Mouse (Mus musculus) heart, embryonic 11.5 days (tissue): ENCODE results near the gene Spns2. TPM values are rescaled to one million over a fixed set of nuclear protein-coding genes. Genes with fewer than 3 reads are reported as not detected.

Source experiments
- ATAC-seq: fragments of 200-750 bp; cut with Nextera tagmentation; replicated peaks from 2 replicates; pipeline ENCODE4 v1.8.0; 2017; ENCODE audit warnings: moderate library complexity; ENCODE audit not compliant: insufficient number of reproducible peaks, low FRiP score, low TSS enrichment
- H3K27ac ChIP-seq: fragments of 300-500 bp; sonication (generic); 2 replicates; pipeline ENCODE4 v1.5.1; 2014; ENCODE audit warnings: mild to moderate bottlenecking, low read depth, low read length
- H3K27me3 ChIP-seq: fragments of 300-500 bp; sonication (generic); 2 replicates; pipeline ENCODE4 v1.6.1; 2014; ENCODE audit warnings: mild to moderate bottlenecking, low read length, mixed read lengths; ENCODE audit not compliant: control insufficient read depth, insufficient read depth
- H3K36me3 ChIP-seq: fragments of 300-500 bp; sonication (generic); 2 replicates; pipeline ENCODE4 v1.6.1; 2014; ENCODE audit warnings: mild to moderate bottlenecking, low read length, moderate library complexity, mixed read lengths; ENCODE audit not compliant: control insufficient read depth, insufficient read depth
- H3K4me1 ChIP-seq: fragments of 300-500 bp; sonication (generic); 2 replicates; pipeline ENCODE4 v1.6.1; 2014; ENCODE audit warnings: low read length; ENCODE audit not compliant: control insufficient read depth, insufficient read depth
- H3K4me2 ChIP-seq: fragments of 300-500 bp; sonication (generic); 2 replicates; pipeline ENCODE4 v1.6.1; 2014; ENCODE audit warnings: mild to moderate bottlenecking, moderate library complexity
- H3K4me3 ChIP-seq: fragments of 300-500 bp; sonication (generic); 2 replicates; pipeline ENCODE4 v1.5.1; 2014; ENCODE audit warnings: low read depth, low read length
- H3K9ac ChIP-seq: fragments of 300-500 bp; sonication (generic); 2 replicates; pipeline ENCODE4 v1.6.1; 2014; ENCODE audit warnings: mild to moderate bottlenecking, low read depth, low read length, moderate library complexity
- H3K9me3 ChIP-seq: fragments of 300-500 bp; sonication (generic); replicated peaks from 2 replicates; pipeline ENCODE4 v1.6.1; 2016; ENCODE audit warnings: low read length; ENCODE audit not compliant: control insufficient read depth
- WGBS: fragments of 180-500 bp; shearing (Covaris S2); extraction: QIAGEN DNeasy Blood & Tissue Kit; methylation state at CpG from one replicate; pipeline ENCODE4 v1.1.7; 2014; ENCODE audit not compliant: insufficient replicate concordance; 5-methylcytosine and 5-hydroxymethylcytosine counted together
- polyA plus RNA-seq: library from polyadenylated mRNA; unstranded; fragments of >200 nt; fragmentation: Nextera tagmentation; extraction: Ambion mirVana; gene quantifications from 2 replicates; pipeline ENCODE4 v1.2.1, GENCODE M21; 2014

Spns2 gene
- polyA plus RNA-seq, 1 experiment from 2014 or later: 4.6 TPM

DNA sequence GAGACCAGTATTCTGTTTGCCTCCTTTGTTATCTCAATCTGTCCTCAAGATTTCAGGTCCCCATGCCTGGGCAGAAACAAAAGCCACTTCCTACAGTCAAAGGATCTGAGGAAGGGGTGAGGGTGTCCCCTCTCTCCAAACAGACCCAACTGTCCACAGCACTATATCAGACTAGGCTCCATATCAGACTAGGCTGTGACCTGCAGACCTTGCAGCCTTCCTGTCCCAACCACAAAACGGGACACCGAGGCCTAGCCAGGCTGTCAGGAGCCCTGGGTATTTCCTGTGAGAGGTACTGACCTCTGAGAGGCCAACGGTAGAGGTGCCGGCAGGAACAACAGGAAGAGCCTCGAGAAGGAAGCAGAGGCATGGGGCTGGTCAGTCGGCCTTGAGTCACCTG, 5.2 kb downstream of the Spns2 start:
- no peak overlapping the region for H3K4me3 ChIP-seq
- 35% methylated on average over 6 of the region's 6 CpGs for WGBS
- H3K27ac ChIP-seq: peak overlapping the region; percentile 41; the same call in 1 of the 2 replicates
- no peaks in the 10 kb centered on the region for H3K9me3 ChIP-seq
- peaks cover 26% of the 10 kb centered on the region for H3K27me3 ChIP-seq
- no peak for ATAC-seq
- peaks cover 44% of the 10 kb centered on the region for H3K4me1 ChIP-seq
- H3K4me2 ChIP-seq: peak overlapping the region; percentile 10; the same call in 1 of the 2 replicates
- H3K9ac ChIP-seq: no peak overlapping the region; the same call in 1 of the 2 replicates
- H3K36me3 ChIP-seq: no peaks in the 10 kb centered on the region

DNA sequence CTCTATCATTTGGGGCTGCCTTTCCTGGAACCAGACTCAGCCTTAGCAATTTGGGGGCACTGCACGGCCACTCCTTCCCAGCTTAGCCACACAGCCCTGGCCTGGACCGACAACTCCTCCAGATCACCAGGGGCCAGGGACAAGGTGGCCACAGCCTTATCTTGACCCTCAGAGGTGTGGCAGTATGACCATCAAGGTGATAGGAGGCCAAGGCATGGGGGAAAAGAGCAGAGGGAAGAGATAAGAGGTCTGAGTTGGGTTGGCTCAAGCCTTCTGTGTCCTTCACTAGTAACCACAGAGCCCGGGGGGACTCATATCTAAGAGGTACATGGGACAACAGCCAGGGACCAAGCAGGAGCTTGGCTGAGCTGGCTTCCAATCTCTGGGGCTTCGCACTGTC, 7.8 kb downstream of the Spns2 start:
- no peaks in the 10 kb centered on the region for H3K9me3 ChIP-seq
- H3K4me2 ChIP-seq: peak overlapping the region; percentile 32; the same call in 1 of the 2 replicates
- no peaks in the 10 kb centered on the region for H3K36me3 ChIP-seq
- H3K4me3 ChIP-seq: no peak overlapping the region
- peak; percentile 91 for ATAC-seq
- H3K27me3 ChIP-seq: peaks cover 2% of the 10 kb centered on the region; the same call in 1 of the 2 replicates
- no peak overlapping the region; the same call in 1 of the 2 replicates for H3K9ac ChIP-seq
- peak overlapping the region; percentile 86 for H3K27ac ChIP-seq
- 45% methylated on average over 4 of the region's 4 CpGs for WGBS
- H3K4me1 ChIP-seq: peaks cover 38% of the 10 kb centered on the region

DNA sequence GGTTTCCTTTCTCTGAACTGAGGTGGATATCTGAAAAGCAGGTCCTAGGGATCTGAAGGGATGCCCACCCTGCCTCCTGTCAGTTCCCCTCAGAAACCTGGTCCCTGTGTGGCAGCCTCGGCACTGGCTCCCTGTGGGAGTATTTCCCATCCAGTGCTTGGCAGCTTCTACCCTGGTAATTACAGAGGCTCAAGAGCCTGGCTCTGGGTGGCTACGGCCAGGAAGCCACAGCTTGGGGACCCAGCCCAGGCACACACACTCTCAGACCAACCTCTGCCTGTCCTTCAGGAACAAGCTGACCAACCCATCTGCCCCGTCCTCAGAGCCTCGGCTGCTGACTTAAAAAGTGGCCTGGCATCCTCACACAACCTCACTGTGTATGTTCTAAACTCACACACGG, 8.4 kb downstream of the Spns2 start:
- 0 out of 2 replicates have a peak overlapping the region, but pooled peaks have one; percentile 10 for H3K9ac ChIP-seq
- no peaks in the 10 kb centered on the region for H3K36me3 ChIP-seq
- no peak overlapping the region for H3K4me3 ChIP-seq
- peaks cover 2% of the 10 kb centered on the region; the same call in 1 of the 2 replicates for H3K27me3 ChIP-seq
- H3K27ac ChIP-seq: peak overlapping the region; percentile 86
- peak overlapping the region; percentile 37 for H3K4me2 ChIP-seq
- peaks cover 39% of the 10 kb centered on the region for H3K4me1 ChIP-seq
- ATAC-seq: no peak
- H3K9me3 ChIP-seq: no peaks in the 10 kb centered on the region
- WGBS: 72% methylated on average over 5 of the region's 5 CpGs

DNA sequence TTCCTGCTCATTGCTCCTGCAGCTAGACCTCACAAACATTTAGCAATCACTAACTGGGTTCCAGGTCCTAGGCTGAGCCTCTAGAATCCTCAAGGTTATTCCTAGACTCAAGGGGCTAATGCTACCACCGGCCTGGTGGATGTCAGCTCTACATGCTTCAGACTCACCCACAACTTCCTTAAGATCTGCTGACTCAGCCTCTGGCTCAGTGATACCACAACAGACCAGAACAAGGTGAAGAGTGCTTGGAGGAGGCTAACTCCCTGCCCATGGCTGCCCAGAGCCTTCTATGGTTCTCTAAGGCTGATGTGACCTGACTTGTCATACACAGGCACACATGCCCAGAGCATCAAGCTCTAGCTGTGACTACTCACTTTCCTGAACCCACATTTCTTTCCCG, 10.2 kb downstream of the Spns2 start:
- WGBS: 70% methylated on average over 2 of the region's 2 CpGs
- H3K4me1 ChIP-seq: peaks cover 35% of the 10 kb centered on the region
- H3K27ac ChIP-seq: no peak overlapping the region

DNA sequence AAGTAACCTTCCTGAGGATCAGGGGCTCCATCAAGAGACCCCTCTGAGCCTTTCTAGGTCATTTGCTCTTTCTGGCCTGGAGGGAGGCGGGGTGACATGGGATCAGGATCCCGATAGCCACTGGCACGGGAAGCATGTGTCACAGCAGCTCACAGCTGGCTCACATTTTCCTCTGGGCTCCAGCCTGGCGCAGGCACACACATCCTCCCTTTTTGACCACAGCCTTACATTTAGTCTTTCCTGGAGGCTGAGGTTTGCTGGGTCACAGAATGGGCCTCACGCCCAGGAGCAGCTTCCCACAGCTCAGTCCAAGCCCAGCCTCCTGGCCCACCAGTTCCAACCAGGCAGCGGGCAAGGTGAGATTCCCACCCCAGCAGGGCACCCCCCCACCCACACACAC, 11.5 kb downstream of the Spns2 start:
- Histone ChIP-seq H3K27ac (peak overlapping the region; percentile 46), H3K36me3 (no peaks in the 10 kb centered on the region), H3K4me3 (no peak overlapping the region), H3K9me3 (no peaks in the 10 kb centered on the region), H3K4me2 (no peak overlapping the region), H3K27me3 (no peaks in the 10 kb centered on the region), H3K4me1 (peaks cover 38% of the 10 kb centered on the region), H3K9ac (no peak overlapping the region; the same call in 1 of the 2 replicates)
- no peak for ATAC-seq
- WGBS: 59% methylated on average over 6 of the region's 6 CpGs

More for the DNA sequence above, 10.2 kb downstream of the Spns2 start:
- Histone ChIP-seq H3K4me3 (no peak overlapping the region), H3K9ac (no peak overlapping the region), H3K4me2 (no peak overlapping the region), H3K9me3 (no peaks in the 10 kb centered on the region), H3K36me3 (no peaks in the 10 kb centered on the region), H3K27me3 (no peaks in the 10 kb centered on the region)
- no peak for ATAC-seq

DNA sequence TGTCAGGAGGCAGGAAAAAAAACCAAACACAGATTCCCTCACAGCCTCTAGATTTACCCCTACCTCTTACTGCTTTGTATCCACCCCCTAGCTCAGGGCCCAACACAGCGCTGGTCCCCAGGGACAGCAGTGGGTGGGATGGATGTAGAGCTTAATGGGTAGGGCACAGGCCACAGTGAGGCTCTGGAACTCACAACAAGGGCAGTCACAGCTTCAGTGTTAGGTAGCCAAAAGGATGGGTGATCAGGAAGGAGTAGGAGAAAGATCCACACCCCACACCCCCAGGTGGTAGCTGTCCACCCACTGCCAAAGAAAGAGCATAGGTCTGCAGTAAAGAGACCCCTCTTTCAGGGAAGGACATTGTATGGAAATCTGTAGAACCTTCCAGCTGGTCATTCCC, 12.1 kb downstream of the Spns2 start:
- WGBS: 90% methylated on average over 1 of the region's 1 CpGs
- Histone ChIP-seq H3K4me1 (peaks cover 35% of the 10 kb centered on the region), H3K36me3 (no peaks in the 10 kb centered on the region), H3K27me3 (no peaks in the 10 kb centered on the region), H3K4me2 (no peak overlapping the region), H3K9me3 (no peaks in the 10 kb centered on the region), H3K4me3 (no peak overlapping the region), H3K27ac (no peak overlapping the region), H3K9ac (no peak overlapping the region)
- ATAC-seq: no peak

DNA sequence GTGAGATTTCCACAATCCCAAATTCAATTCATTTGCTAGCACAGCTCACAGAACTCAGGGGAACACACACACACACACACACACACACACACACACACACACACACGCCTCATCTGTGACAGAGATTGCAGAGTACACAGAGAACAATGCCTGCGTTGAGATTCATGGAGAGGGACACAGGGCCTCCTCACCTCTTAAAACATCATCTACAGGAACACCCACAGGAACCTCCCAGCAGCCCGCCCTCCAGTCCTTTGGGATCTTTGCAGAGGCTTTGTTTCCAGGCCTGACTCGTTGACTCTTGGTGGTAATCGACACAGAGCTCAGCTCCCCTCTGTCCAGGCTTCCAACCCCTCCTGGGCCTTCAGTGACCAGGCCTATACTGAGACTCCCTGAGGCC, 12.5 kb downstream of the Spns2 start:
- peaks cover 31% of the 10 kb centered on the region for H3K4me1 ChIP-seq
- H3K4me2 ChIP-seq: no peak overlapping the region
- H3K4me3 ChIP-seq: no peak overlapping the region
- no peaks in the 10 kb centered on the region for H3K36me3 ChIP-seq
- H3K9ac ChIP-seq: no peak overlapping the region
- H3K27me3 ChIP-seq: no peaks in the 10 kb centered on the region
- WGBS: 37% methylated on average over 5 of the region's 5 CpGs
- no peak for ATAC-seq
- no peaks in the 10 kb centered on the region for H3K9me3 ChIP-seq
- no peak overlapping the region for H3K27ac ChIP-seq

DNA sequence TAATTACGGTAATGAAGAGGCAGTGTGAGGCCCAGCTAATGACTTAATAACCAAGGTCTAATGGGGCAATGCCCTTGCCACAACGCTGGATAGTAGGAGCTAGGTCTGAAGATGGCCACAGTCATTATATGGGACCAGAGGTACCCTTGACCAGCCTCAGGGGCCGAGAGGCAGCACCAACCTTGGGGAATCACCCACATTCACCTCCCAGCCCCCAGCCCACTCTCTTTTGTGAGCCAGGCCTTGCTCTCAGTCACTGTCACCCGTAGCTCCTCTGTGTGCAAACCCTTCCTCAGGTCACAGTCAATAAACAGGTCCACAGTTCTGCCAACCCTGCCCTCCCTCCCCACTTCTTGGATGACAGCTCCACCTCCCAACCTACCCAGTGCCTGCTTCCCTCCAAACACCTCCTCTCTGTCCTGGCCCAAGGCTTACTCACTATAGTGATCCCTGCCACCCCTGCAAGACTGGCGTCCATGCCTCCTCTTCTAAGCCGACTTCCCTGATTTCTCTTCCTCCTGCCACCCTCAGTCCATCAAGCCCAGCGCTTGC, 13.6 kb downstream of the Spns2 start:
- no peaks in the 10 kb centered on the region for H3K27me3 ChIP-seq
- peak overlapping the region; percentile 46; the same call in 1 of the 2 replicates for H3K9ac ChIP-seq
- peak overlapping the region; percentile 46 for H3K4me2 ChIP-seq
- H3K4me3 ChIP-seq: peak overlapping the region; percentile 18; the same call in 1 of the 2 replicates
- no peaks in the 10 kb centered on the region for H3K9me3 ChIP-seq
- no peaks in the 10 kb centered on the region for H3K36me3 ChIP-seq
- 75% methylated on average over 7 of the region's 7 CpGs for WGBS
- no peak for ATAC-seq
- peak overlapping the region; percentile 25 for H3K27ac ChIP-seq
- H3K4me1 ChIP-seq: peaks cover 24% of the 10 kb centered on the region

DNA sequence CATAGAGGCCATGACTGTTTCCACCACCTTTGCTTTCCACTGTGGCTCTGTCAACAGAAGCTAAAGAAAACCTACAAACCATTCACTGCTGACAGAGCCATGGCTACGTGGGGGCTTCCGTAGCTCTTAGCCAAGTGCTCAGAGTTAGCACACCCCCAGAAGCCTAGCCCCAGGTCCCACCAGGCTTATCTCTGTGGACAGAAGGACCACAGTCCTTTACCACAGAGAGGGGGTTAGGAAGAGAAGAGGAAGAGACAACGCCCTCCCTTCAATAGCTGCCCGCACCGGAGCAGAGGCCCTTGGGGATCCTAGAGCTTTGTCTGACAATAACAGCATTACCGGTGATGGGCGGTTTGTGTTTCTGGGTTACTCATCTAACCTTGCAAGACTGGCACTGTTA, 14.3 kb downstream of the Spns2 start:
- WGBS: 65% methylated on average over 7 of the region's 7 CpGs

More for the DNA sequence above, 14.3 kb downstream of the Spns2 start:
- Histone ChIP-seq H3K9me3 (no peaks in the 10 kb centered on the region), H3K9ac (peak overlapping the region; percentile 39; the same call in 1 of the 2 replicates), H3K4me1 (peaks cover 26% of the 10 kb centered on the region), H3K36me3 (no peaks in the 10 kb centered on the region), H3K27ac (peak overlapping the region; percentile 25), H3K4me3 (peak overlapping the region; percentile 18; the same call in 1 of the 2 replicates), H3K27me3 (no peaks in the 10 kb centered on the region), H3K4me2 (peak overlapping the region; percentile 46)
- peak; percentile 58 for ATAC-seq
